Mouse (Mus musculus) liver, embryonic 11.5 days (tissue): ENCODE measurements around the gene Ifi211. TPM values are rescaled to one million over a fixed set of nuclear protein-coding genes. Genes with fewer than 3 reads are reported as not detected.
"Not testable (repeated sequence)": the region's sequence is repeated elsewhere in the genome, so short reads cannot be mapped to it uniquely, and the experiment has no call there.

Experiments
- ATAC-seq: fragments of 200-750 bp; cut with Nextera tagmentation; replicated peaks from 2 replicates; pipeline ENCODE4 v1.8.0; 2017; ENCODE audit warnings: moderate number of reproducible peaks, mild to moderate bottlenecking, moderate TSS enrichment, moderate library complexity; ENCODE audit not compliant: low FRiP score
- DNase-seq: peaks from one replicate; pipeline ENCODE4 v3.0.0-alpha.2; 2017; ENCODE audit warnings: low spot score
- H3K27ac ChIP-seq: fragments of 300-500 bp; sonication (generic); 2 replicates; pipeline ENCODE4 v1.5.1; 2014; ENCODE audit warnings: mild to moderate bottlenecking, low read depth, low read length, control low read depth
- H3K27me3 ChIP-seq: fragments of 300-500 bp; sonication (generic); replicated peaks from 2 replicates; pipeline ENCODE4 v1.6.1; 2014; ENCODE audit warnings: low read length, mixed read lengths; ENCODE audit not compliant: control insufficient read depth, insufficient read depth
- H3K36me3 ChIP-seq: fragments of 300-500 bp; sonication (generic); 2 replicates; pipeline ENCODE4 v1.6.1; 2014; ENCODE audit warnings: mild to moderate bottlenecking, low read length, moderate library complexity, mixed read lengths; ENCODE audit not compliant: control insufficient read depth, insufficient read depth
- H3K4me1 ChIP-seq: fragments of 300-500 bp; sonication (generic); replicated peaks from 2 replicates; pipeline ENCODE4 v1.6.1; 2014; ENCODE audit warnings: low read length, mixed read lengths; ENCODE audit not compliant: control insufficient read depth, insufficient read depth
- H3K4me2 ChIP-seq: fragments of 300-500 bp; sonication (generic); 2 replicates; pipeline ENCODE4 v1.6.1; 2014; ENCODE audit warnings: mild to moderate bottlenecking, control low read depth, moderate library complexity
- H3K4me3 ChIP-seq: fragments of 300-500 bp; sonication (generic); 2 replicates; pipeline ENCODE4 v1.5.1; 2014; ENCODE audit warnings: low read depth, low read length, control low read depth
- H3K9ac ChIP-seq: fragments of 300-500 bp; sonication (generic); 2 replicates; pipeline ENCODE4 v1.6.1; 2014; ENCODE audit warnings: low read depth, low read length, control low read depth
- H3K9me3 ChIP-seq: fragments of 300-500 bp; sonication (generic); 2 replicates; pipeline ENCODE4 v1.6.1; 2016; ENCODE audit warnings: low read length, inconsistent platforms, mixed read lengths; ENCODE audit not compliant: control insufficient read depth
- WGBS: fragments of 180-500 bp; shearing (Covaris S2); extraction: QIAGEN DNeasy Blood & Tissue Kit; methylation state at CpG from one replicate; pipeline ENCODE4 v1.1.7; 2014; 5-methylcytosine and 5-hydroxymethylcytosine counted together
- polyA plus RNA-seq: library from polyadenylated mRNA; unstranded; fragments of >200 nt; fragmentation: Nextera tagmentation; extraction: Ambion mirVana; gene quantifications from 2 replicates; pipeline ENCODE4 v1.2.1, GENCODE M21; 2014

Ifi211 gene
- polyA plus RNA-seq, 1 experiment from 2014 or later, result 0.64 TPM

GRCm38 (mm10) chr1:173941924-173942779 lies 29.3 kb upstream of the Ifi211 start, which contains the start of the genes Mndal and Ifi203:
TSS of gene Mndal (minus strand) at chr1:173942491.
TSS of gene Ifi203 (minus strand) at chr1:173942672.
- DNase-seq, H3K36me3 ChIP-seq, H3K9me3 ChIP-seq, H3K9ac ChIP-seq, H3K4me2 ChIP-seq, H3K4me1 ChIP-seq, H3K27me3 ChIP-seq, ATAC-seq, H3K4me3 ChIP-seq, H3K27ac ChIP-seq: not testable (repeated sequence)
- WGBS, result 71% methylated on average over 3 of the region's 3 CpGs

DNA sequence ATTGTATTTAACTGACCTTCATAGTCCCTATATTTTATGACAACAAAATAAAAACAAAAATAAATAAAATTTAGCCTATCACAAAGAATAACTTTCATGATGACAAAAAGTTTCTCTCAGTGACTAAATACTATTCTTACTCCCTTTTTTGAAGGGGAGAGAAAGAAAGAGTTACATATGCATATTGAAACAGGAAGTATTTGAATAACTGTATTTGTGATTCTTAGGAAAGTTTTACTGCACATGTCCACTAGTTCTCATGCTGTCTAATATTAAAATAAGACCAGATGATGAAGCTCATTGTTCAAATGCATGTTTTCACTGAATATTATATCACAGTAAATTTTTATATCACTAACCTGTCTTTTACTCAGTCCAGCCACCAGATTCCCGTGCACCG lies 28.7 kb upstream of the Ifi211 start:
- WGBS, result 82% methylated on average over 2 of the region's 2 CpGs
- H3K27ac ChIP-seq, H3K4me1 ChIP-seq, H3K27me3 ChIP-seq, DNase-seq, H3K4me2 ChIP-seq, ATAC-seq, H3K36me3 ChIP-seq, H3K9ac ChIP-seq, H3K4me3 ChIP-seq, H3K9me3 ChIP-seq: not testable (repeated sequence)

GRCm38 (mm10) chr1:173919279-173919678 lies 6.4 kb upstream of the Ifi211 start:
- not testable (repeated sequence) for H3K27ac ChIP-seq, ATAC-seq, H3K36me3 ChIP-seq, H3K4me2 ChIP-seq, H3K4me1 ChIP-seq, H3K9me3 ChIP-seq, DNase-seq, H3K4me3 ChIP-seq, H3K27me3 ChIP-seq, H3K9ac ChIP-seq
- WGBS, result 63% methylated on average over 2 of the region's 3 CpGs

- no peak overlapping the region for H3K9ac ChIP-seq
- H3K4me3 ChIP-seq, result no peak overlapping the region
- no peak overlapping the region for H3K27ac ChIP-seq
- H3K36me3 ChIP-seq, result no peaks in the 10 kb centered on the region
- 69% methylated on average over 2 of the region's 2 CpGs for WGBS
- no peaks in the 10 kb centered on the region for H3K4me1 ChIP-seq
- no peaks in the 10 kb centered on the region for H3K27me3 ChIP-seq
- no peaks in the 10 kb centered on the region for H3K9me3 ChIP-seq
- DNase-seq, result no peak
- ATAC-seq, result no peak
- H3K4me2 ChIP-seq, result no peak overlapping the region
Measured at GRCm38 (mm10) chr1:173914559-173914958, 1.7 kb upstream of the Ifi211 start.

DNA sequence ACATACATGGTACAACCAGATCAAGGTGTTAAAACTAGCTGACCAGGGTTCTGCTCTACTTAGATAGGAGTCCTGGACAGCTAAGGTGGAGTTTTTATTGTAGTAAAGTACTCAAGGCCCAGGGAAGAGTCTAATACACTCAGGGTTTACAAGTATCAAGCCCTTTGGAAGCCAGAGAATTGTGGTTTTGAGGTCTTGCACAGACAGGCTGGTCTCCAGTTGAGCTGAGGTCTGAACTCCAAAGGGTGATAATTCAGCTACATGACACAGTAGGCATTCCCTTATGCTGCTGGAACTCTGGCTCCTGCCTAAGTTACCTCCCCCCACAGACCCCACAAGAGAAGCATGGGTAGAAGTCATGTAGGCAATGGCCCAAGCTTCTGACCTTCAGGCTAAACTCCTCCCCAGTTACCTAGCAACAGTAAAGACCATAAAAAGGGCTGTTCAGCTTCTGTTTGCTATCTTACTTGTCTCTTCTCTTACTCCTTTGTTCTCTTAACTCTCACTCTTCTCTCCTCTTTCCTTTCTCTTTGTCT lies 478 bp upstream of the Ifi211 start:
- not testable (repeated sequence) for H3K4me2 ChIP-seq, H3K9me3 ChIP-seq, H3K4me1 ChIP-seq, ATAC-seq, DNase-seq, H3K36me3 ChIP-seq, H3K9ac ChIP-seq, H3K27me3 ChIP-seq, H3K27ac ChIP-seq, H3K4me3 ChIP-seq

- DNase-seq (no peak), ATAC-seq (no peak)
- Histone ChIP-seq H3K9ac (no peak overlapping the region), H3K4me3 (no peak overlapping the region), H3K27me3 (no peaks in the 10 kb centered on the region), H3K4me2 (no peak overlapping the region), H3K4me1 (no peaks in the 10 kb centered on the region), H3K36me3 (no peaks in the 10 kb centered on the region), H3K9me3 (no peaks in the 10 kb centered on the region), H3K27ac (no peak overlapping the region)
- WGBS, result 86% methylated on average over 2 of the region's 2 CpGs
Measured at GRCm38 (mm10) chr1:173911808-173912464, 910 bp downstream of the Ifi211 start.

- ATAC-seq, H3K27me3 ChIP-seq, H3K4me2 ChIP-seq, H3K27ac ChIP-seq, H3K36me3 ChIP-seq, DNase-seq, H3K4me3 ChIP-seq, H3K4me1 ChIP-seq, H3K9me3 ChIP-seq, H3K9ac ChIP-seq: not testable (repeated sequence)
Measured at GRCm38 (mm10) chr1:173908390-173908789, 4.5 kb downstream of the Ifi211 start.

DNA sequence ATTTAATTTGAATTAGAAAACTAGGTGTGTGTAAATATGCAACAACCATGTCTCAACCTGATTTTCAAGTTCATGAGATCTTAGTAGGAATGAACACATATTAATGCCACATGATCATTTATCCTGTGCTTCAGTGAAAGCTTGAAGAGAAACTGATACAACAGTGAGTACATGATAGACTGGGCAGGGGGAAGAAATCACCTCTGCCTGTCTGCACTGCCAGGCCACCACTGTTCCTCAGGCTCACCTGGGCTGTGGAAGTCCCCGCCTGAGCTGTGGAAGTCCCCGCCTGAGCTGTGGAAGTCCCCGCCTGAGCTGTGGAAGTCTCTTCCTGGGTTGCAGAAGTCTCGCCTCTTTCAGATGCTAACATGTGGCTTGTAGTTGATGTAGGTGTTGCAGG lies 7.0 kb downstream of the Ifi211 start:
- H3K27me3 ChIP-seq, H3K9ac ChIP-seq, H3K4me1 ChIP-seq, H3K27ac ChIP-seq, H3K4me3 ChIP-seq, H3K4me2 ChIP-seq, ATAC-seq, DNase-seq, H3K36me3 ChIP-seq, H3K9me3 ChIP-seq: not testable (repeated sequence)
- WGBS, result 83% methylated on average over 3 of the region's 4 CpGs
